Mouse (Mus musculus) ES-E14 (cell line): ENCODE results near the gene Hba-a1. TPM values are rescaled to one million over a fixed set of nuclear protein-coding genes. Genes with fewer than 3 reads are reported as not detected.

Experiments used
- DNase-seq: peaks from one replicate; pipeline ENCODE4 v3.0.0-alpha.2; 2013; ENCODE audit warnings: low read depth, low spot score
- H3K27ac ChIP-seq: 2 replicates; pipeline ENCODE4 v1.5.1; 2012; ENCODE audit warnings: low read depth, mild to moderate bottlenecking, low read length, moderate library complexity, mixed read lengths; ENCODE audit not compliant: poor library complexity, insufficient read depth, severe bottlenecking
- H3K36me3 ChIP-seq: 2 replicates; pipeline ENCODE4 v1.6.1; 2012; ENCODE audit warnings: mild to moderate bottlenecking, low read length, moderate library complexity, mixed read lengths; ENCODE audit not compliant: control insufficient read depth, poor library complexity, insufficient read depth, severe bottlenecking
- H3K4me1 ChIP-seq, 2 experiments: fragments of 150-350 bp in 1 of 2; sonication (generic) in 1 of 2; 2 replicates each; pipeline ENCODE4 v1.6.1; 2012; ENCODE audit warnings: low read length in 2 of 2, mild to moderate bottlenecking in 1 of 2, mixed read lengths in 1 of 2; ENCODE audit not compliant: control insufficient read depth in 2 of 2, insufficient read depth in 2 of 2, poor library complexity in 1 of 2
- H3K4me3 ChIP-seq, 2 experiments: fragments of 150-350 bp in 1 of 2; sonication (generic) in 1 of 2; 2 replicates each; pipeline ENCODE4 v1.5.1; 2012; ENCODE audit warnings: low read length in 2 of 2, low read depth in 1 of 2, mild to moderate bottlenecking in 1 of 2, mixed read lengths in 1 of 2; ENCODE audit not compliant: insufficient read depth in 1 of 2, poor library complexity in 1 of 2, severe bottlenecking in 1 of 2
- H3K9ac ChIP-seq: 2 replicates; pipeline ENCODE4 v1.6.1; 2012; ENCODE audit warnings: low read depth, mild to moderate bottlenecking, low read length, mixed read lengths; ENCODE audit not compliant: poor library complexity, insufficient read depth, severe bottlenecking
- H3K9me3 ChIP-seq: fragments of 150-350 bp; sonication (generic); 2 replicates; pipeline ENCODE4 v1.6.1; 2012; ENCODE audit warnings: low read depth, mild to moderate bottlenecking, low read length; ENCODE audit not compliant: control insufficient read depth, insufficient read depth
- CHD2 ChIP-seq: IDR thresholded peaks from 2 replicates; pipeline ENCODE4 v1.6.1; 2014; ENCODE audit warnings: mild to moderate bottlenecking, low read depth, low read length, inconsistent platforms
- HCFC1 ChIP-seq: IDR thresholded peaks from 2 replicates; pipeline ENCODE4 v1.6.1; 2012; ENCODE audit warnings: low read length, inconsistent platforms, borderline replicate concordance; ENCODE audit not compliant: insufficient read depth
- MAFK ChIP-seq: IDR thresholded peaks from 2 replicates; pipeline ENCODE4 v1.6.1; 2014; ENCODE audit warnings: mild to moderate bottlenecking, low read depth, low read length, inconsistent platforms; ENCODE audit not compliant: insufficient read depth
- ZC3H11A ChIP-seq: IDR thresholded peaks from 2 replicates; pipeline ENCODE4 v1.6.1; 2012; ENCODE audit warnings: low read depth, mild to moderate bottlenecking, inconsistent platforms, low read length, borderline replicate concordance
- ZNF384 ChIP-seq: IDR thresholded peaks from 2 replicates; pipeline ENCODE4 v1.6.1; 2012; ENCODE audit warnings: low read depth, low read length, inconsistent platforms
- in situ Hi-C, 2 experiments: fragments of 600-800 bp; cut with MboI; formaldehyde crosslinking; loops; one replicate each; pipeline ENCODE4 v1.15.1; 2025; ENCODE audit warnings: low sequenced_read_pairs in 2 of 2, inconsistent platforms in 1 of 2; ENCODE audit not compliant: unreplicated experiment in 2 of 2
- total RNA-seq: library from RNA; depleted of rRNA; stranded (reverse); fragments of 300-350 nt; gene quantifications from 2 replicates; pipeline ENCODE4 v1.2.3, GENCODE M21; 2012

The Hba-a1 gene
- total RNA-seq, 1 experiment, result not detected

- in situ Hi-C loops, result no loop called here
- Histone ChIP-seq H3K4me3 (no peak overlapping the region), H3K4me1 (no peaks in the 10 kb centered on the region), H3K9ac (no peak overlapping the region), H3K27ac (no peak overlapping the region), H3K9me3 (no peaks in the 10 kb centered on the region), H3K36me3 (no peaks in the 10 kb centered on the region)
- DNase-seq, result no peak
- TF ChIP-seq MAFK, result no peak
- no peak for TF ChIP-seq HCFC1
- no peak for TF ChIP-seq ZC3H11A
- TF ChIP-seq ZNF384, result no peak
- TF ChIP-seq CHD2, result no peak
Measured at GRCm38 (mm10) chr11:32301506-32301905, 18.2 kb downstream of the Hba-a1 start.

DNA sequence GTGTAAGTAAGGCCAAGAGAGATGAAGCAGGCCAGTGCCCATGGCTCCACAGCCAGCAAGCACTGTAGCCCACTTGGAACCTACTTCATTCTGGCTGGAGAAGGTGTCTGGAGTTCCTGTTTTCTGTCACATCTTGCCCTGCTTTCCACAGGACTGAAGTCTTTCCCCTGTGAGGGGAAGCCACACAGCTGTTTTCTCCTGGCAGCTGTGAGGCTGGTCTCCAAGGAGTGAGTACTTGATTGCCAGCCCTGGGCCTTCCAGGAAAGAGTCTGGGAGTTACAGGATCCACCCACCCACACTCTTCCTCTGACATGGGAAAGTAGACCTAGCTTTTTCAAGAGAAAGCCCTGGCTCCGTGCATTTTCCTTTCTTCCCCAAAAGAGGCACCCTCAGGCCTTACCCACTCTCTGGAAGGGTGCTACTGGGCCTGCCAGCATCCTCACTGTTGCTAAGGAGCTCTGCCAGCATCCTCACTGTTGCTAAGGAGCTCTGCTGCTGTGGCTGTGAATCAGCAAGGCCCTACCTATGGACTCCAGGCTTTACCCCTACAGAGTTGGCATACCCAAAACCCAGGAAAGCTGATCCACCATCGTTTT, 19.6 kb downstream of the Hba-a1 start:
- in situ Hi-C loops, result no loop called here
- Histone ChIP-seq H3K9me3 (no peaks in the 10 kb centered on the region), H3K36me3 (no peaks in the 10 kb centered on the region), H3K4me3 (no peak overlapping the region), H3K9ac (no peak overlapping the region), H3K4me1 (no peaks in the 10 kb centered on the region), H3K27ac (no peak overlapping the region)
- TF ChIP-seq CHD2 (no peak), HCFC1 (no peak), ZC3H11A (no peak), ZNF384 (no peak), MAFK (no peak)
- DNase-seq, result no peak

DNA sequence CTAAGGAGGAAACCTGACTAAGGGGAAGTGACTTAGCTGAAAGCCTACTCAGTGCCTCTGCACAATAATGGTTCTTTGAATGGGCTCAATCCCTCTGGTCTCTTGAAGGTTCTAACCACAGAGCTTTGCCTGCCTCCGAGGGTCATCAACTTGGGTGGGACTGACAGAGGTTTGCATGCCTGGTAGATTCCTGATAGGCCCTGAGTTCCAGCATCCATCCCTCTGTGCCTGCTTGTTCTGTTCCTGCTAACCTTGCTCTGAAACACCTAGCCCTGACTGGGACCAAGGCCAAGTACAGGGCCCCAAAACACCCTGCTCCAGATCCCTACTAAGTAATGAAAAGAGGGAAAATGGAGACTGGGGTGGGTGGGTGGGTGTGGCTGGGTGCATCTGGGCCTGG, 20.1 kb downstream of the Hba-a1 start:
- no peak for TF ChIP-seq ZNF384
- no peak for TF ChIP-seq MAFK
- no peak overlapping the region for H3K4me3 ChIP-seq
- in situ Hi-C loops, result no loop called here

DNA sequence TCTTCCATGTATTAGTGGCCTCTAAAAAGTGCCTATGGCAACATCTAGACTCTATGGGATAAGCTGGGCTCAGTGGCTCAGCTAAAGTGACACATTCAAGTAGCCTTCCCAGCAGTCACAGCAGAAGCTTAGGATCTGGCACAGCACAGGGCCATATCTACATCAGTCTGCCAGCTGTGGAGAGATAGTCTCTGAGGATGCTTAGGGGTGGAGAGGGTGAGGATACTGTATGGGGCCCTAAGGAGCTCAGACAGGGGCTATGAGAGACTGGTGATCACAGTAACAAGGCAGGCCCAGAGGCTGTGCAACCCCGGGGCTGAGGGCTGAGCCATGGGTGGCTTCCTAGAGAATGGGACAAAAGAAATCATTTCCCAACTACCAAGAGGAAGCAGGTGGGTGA, 23.7 kb downstream of the Hba-a1 start:
- Histone ChIP-seq H3K4me3 (no peak overlapping the region), H3K36me3 (no peaks in the 10 kb centered on the region), H3K9ac (no peak overlapping the region), H3K4me1 (no peaks in the 10 kb centered on the region), H3K27ac (no peak overlapping the region), H3K9me3 (no peaks in the 10 kb centered on the region)
- no peak for DNase-seq
- in situ Hi-C loops, result no loop called here
- TF ChIP-seq CHD2 (no peak), ZC3H11A (no peak), MAFK (no peak), ZNF384 (no peak), HCFC1 (no peak)

More for the DNA sequence above, 20.1 kb downstream of the Hba-a1 start:
- no peaks in the 10 kb centered on the region for H3K36me3 ChIP-seq
- DNase-seq, result no peak
- H3K4me1 ChIP-seq, result no peaks in the 10 kb centered on the region
- H3K9me3 ChIP-seq, result no peaks in the 10 kb centered on the region
- H3K9ac ChIP-seq, result no peak overlapping the region
- H3K27ac ChIP-seq, result no peak overlapping the region

- Histone ChIP-seq H3K4me3 (no peak overlapping the region), H3K4me1 (no peaks in the 10 kb centered on the region), H3K27ac (no peak overlapping the region), H3K36me3 (no peaks in the 10 kb centered on the region), H3K9me3 (no peaks in the 10 kb centered on the region), H3K9ac (no peak overlapping the region)
- in situ Hi-C loops, result no loop called here
- TF ChIP-seq CHD2 (no peak), ZNF384 (no peak), MAFK (no peak), HCFC1 (no peak), ZC3H11A (no peak)
- DNase-seq, result no peak
Measured at GRCm38 (mm10) chr11:32309446-32309845, 26.1 kb downstream of the Hba-a1 start.
